Mouse (Mus musculus) natural killer cell, adult 2 months (primary cell): Measurements from ENCODE around the gene Psg16.

ENCODE experiments used
- DNase-seq, 2 experiments: peaks; one replicate each; pipeline ENCODE4 v3.0.0; 2022; ENCODE audit warnings: low spot score in 2 of 2

Gene Psg16

GRCm38 (mm10) chr7:17073904-17074615, at the start of gene Psg16:
TSS of gene Psg16 (plus strand) at chr7:17074040.
- DNase-seq: peak; percentile 20 to 55

- DNase-seq: no peak
These were observed 49.7 kb upstream of the Psg16 start for GRCm38 (mm10) chr7:17024141-17024540.

GRCm38 (mm10) chr7:17024814-17025504, 48.9 kb upstream of the Psg16 start:
- peak; percentile 35 to 49 for DNase-seq

- no peak for DNase-seq
These were observed 48.3 kb upstream of the Psg16 start for GRCm38 (mm10) chr7:17025505-17025894.

- no peak for DNase-seq
These were observed 47.8 kb upstream of the Psg16 start for GRCm38 (mm10) chr7:17025896-17026622.

- peak; percentile 54 to 56 for DNase-seq
These were observed 46.9 kb upstream of the Psg16 start for GRCm38 (mm10) chr7:17026710-17027587.

- peak; percentile 80 to 81 for DNase-seq
These were observed 46.1 kb upstream of the Psg16 start, which contains the start of gene Ppp5c for GRCm38 (mm10) chr7:17027588-17028343. TSS of gene Ppp5c (minus strand) at chr7:17027924.

GRCm38 (mm10) chr7:17028923-17029322, 44.9 kb upstream of the Psg16 start:
- no peak for DNase-seq

GRCm38 (mm10) chr7:17030239-17030638, 43.6 kb upstream of the Psg16 start:
- no peak for DNase-seq

- no peak for DNase-seq
These were observed 35.7 kb upstream of the Psg16 start for GRCm38 (mm10) chr7:17038018-17038695.

- DNase-seq: no peak
These were observed 34.5 kb upstream of the Psg16 start for GRCm38 (mm10) chr7:17039373-17039772.

GRCm38 (mm10) chr7:17045743-17046142, 28.1 kb upstream of the Psg16 start:
- DNase-seq: no peak

- DNase-seq: no peak
These were observed 26.7 kb upstream of the Psg16 start for GRCm38 (mm10) chr7:17047041-17047682.

- DNase-seq: no peak
These were observed 25.2 kb upstream of the Psg16 start for GRCm38 (mm10) chr7:17048431-17049190.

GRCm38 (mm10) chr7:17050491-17050890, 23.3 kb upstream of the Psg16 start:
- DNase-seq: no peak

GRCm38 (mm10) chr7:17050933-17051594, 22.8 kb upstream of the Psg16 start:
- DNase-seq: peak in 1 of 2 experiments; percentile 45

GRCm38 (mm10) chr7:17054325-17054989, 19.4 kb upstream of the Psg16 start:
- no peak for DNase-seq
